ENCODE assay signal across 14 mouse cellular contexts in genomic region chr19:21381696-21382095, GRCm38 (mm10).
"Had no signal": no experiment of that assay in that cellular context is flagged by ENCODE, and none has a peak within 500 bp of the region (broad histone marks: within the 10 kb centered on the region; RNA-seq: fewer than 3 reads in every experiment).

No protein-coding gene starts in this region.

- ATAC-seq: liver, embryonic 12.5 days; midbrain, embryonic 15.5 days had no signal

- DNase-seq: layer of hippocampus, adult 9-11 months; layer of hippocampus, postnatal 36 days; lung, embryonic 14.5 days; lung, postnatal 14 days; right cerebral cortex, postnatal 14 days; thymus, adult 2 months; thymus, postnatal 25 days had no signal

- H3K4me2 ChIP-seq: limb, embryonic 15.5 days; liver, embryonic 12.5 days; lung, embryonic 14.5 days; midbrain, embryonic 11.5 days; midbrain, embryonic 15.5 days; stomach, embryonic 15.5 days had no signal

- H3K9ac ChIP-seq: limb, embryonic 15.5 days; liver, embryonic 12.5 days; lung, embryonic 14.5 days; midbrain, embryonic 15.5 days; stomach, embryonic 15.5 days had no signal

- H3K27ac ChIP-seq: limb, embryonic 15.5 days; liver, embryonic 12.5 days; macrophage; midbrain, embryonic 15.5 days; stomach, embryonic 15.5 days had no signal

- H3K27me3 ChIP-seq: limb, embryonic 15.5 days; liver, embryonic 12.5 days; megakaryocyte, embryonic 14.5 days; midbrain, embryonic 15.5 days; stomach, embryonic 15.5 days had no signal

- H3K36me3 ChIP-seq: limb, embryonic 15.5 days; liver, embryonic 12.5 days; midbrain, embryonic 15.5 days; stomach, embryonic 15.5 days had no signal

- H3K4me3 ChIP-seq: limb, embryonic 15.5 days; liver, embryonic 12.5 days; megakaryocyte, embryonic 14.5 days; midbrain, embryonic 15.5 days; stomach, embryonic 15.5 days had no signal

- H3K4me1 ChIP-seq: limb, embryonic 15.5 days; midbrain, embryonic 15.5 days; stomach, embryonic 15.5 days had no signal

- H3K9me3 ChIP-seq: limb, embryonic 15.5 days; liver, embryonic 12.5 days; megakaryocyte, embryonic 14.5 days; midbrain, embryonic 15.5 days; stomach, embryonic 15.5 days had no signal
